In genomic region chr2:155385731-155386533, GRCm38 (mm10) we compare ENCODE assay signal across 9 mouse cellular contexts. TPM values are rescaled to one million over a fixed set of nuclear protein-coding genes. Genes with fewer than 3 reads are reported as not detected.
DNase-seq lines count a peak whose midpoint lies in the region; ATAC-seq and TF ChIP-seq lines count a peak whose summit lies in the region.
"Had no signal": no experiment of that assay in that cellular context is flagged by ENCODE, and none has a peak within 500 bp of the region (broad histone marks: within the 10 kb centered on the region; RNA-seq: fewer than 3 reads in every experiment).

No protein-coding gene starts in this region.

- WGBS in kidney, embryonic 14.5 days: 53% methylated on average over 18 of the region's 18 CpGs
- 64% methylated on average over 18 of the region's 18 CpGs for WGBS in kidney, adult 2 months
- WGBS in embryonic facial prominence, embryonic 12.5 days: 59% methylated on average over 18 of the region's 18 CpGs
- WGBS in limb, embryonic 14.5 days: 36% methylated on average over 15 of the region's 18 CpGs

- H3K4me2 ChIP-seq in kidney, embryonic 14.5 days (replicated peaks; ENCODE audit: low read depth, low read length): no peak overlapping the region
- H3K4me2 ChIP-seq in embryonic facial prominence, embryonic 12.5 days (replicated peaks): 0 out of 2 replicates have a peak overlapping the region, but pooled peaks have one; percentile 1
- H3K4me2 ChIP-seq in limb, embryonic 14.5 days (replicated peaks; ENCODE audit: low read depth, low read length, severe bottlenecking): no peak overlapping the region

- H3K27me3 ChIP-seq in kidney, embryonic 14.5 days (ENCODE audit: control insufficient read depth, insufficient read depth, low read length): no peaks in the 10 kb centered on the region
- no peaks in the 10 kb centered on the region for H3K27me3 ChIP-seq in kidney, adult 2 months (replicated peaks; ENCODE audit: control insufficient read depth, insufficient read depth, low read length)
- H3K27me3 ChIP-seq in embryonic facial prominence, embryonic 12.5 days: no peaks in the 10 kb centered on the region; the same call in 1 of the 2 replicates
- no peaks in the 10 kb centered on the region for H3K27me3 ChIP-seq in limb, embryonic 14.5 days (ENCODE audit: control insufficient read depth, insufficient read depth, low read length)

- peaks cover 26% of the 10 kb centered on the region for H3K36me3 ChIP-seq in kidney, embryonic 14.5 days (ENCODE audit: control insufficient read depth, insufficient read depth, low read length)
- H3K36me3 ChIP-seq in kidney, adult 2 months (ENCODE audit: control insufficient read depth, insufficient read depth, low read length): peaks cover 15% of the 10 kb centered on the region
- H3K36me3 ChIP-seq in ES-E14 (ENCODE audit: control insufficient read depth, insufficient read depth, low read length, poor library complexity, severe bottlenecking): peaks cover 4% of the 10 kb centered on the region; the same call in 1 of the 2 replicates
- peaks cover 23% of the 10 kb centered on the region for H3K36me3 ChIP-seq in embryonic facial prominence, embryonic 12.5 days
- H3K36me3 ChIP-seq in limb, embryonic 14.5 days (ENCODE audit: control insufficient read depth, insufficient read depth, low read length): peaks cover 37% of the 10 kb centered on the region

- TF ChIP-seq POLR2A in kidney, adult 2 months (IDR thresholded peaks at IDR 0.05; ENCODE audit: low read depth, low read length): no peak
- no peak for TF ChIP-seq POLR2A in limb, embryonic 14.5 days (IDR thresholded peaks at IDR 0.05; ENCODE audit: borderline replicate concordance, extremely low read depth, insufficient read depth, insufficient read length)

- in situ Hi-C loops in ES-E14 (cut with MboI; ENCODE audit: low sequenced_read_pairs in 2 of 2, unreplicated experiment in 2 of 2): no loop called here

- no peak overlapping the region for H3K4me3 ChIP-seq in kidney, embryonic 14.5 days (ENCODE audit: low read length)
- no peak overlapping the region for H3K4me3 ChIP-seq in kidney, adult 2 months (ENCODE audit: insufficient read depth, low read depth, low read length)
- H3K4me3 ChIP-seq in ES-E14 (ENCODE audit: insufficient read depth in 1 of 2, low read depth in 1 of 2, low read length in 2 of 2, poor library complexity in 1 of 2, severe bottlenecking in 1 of 2): peak overlapping the region; percentile 25 to 47; a peak in 2 of 4 replicates
- H3K4me3 ChIP-seq in embryonic facial prominence, embryonic 12.5 days: no peak overlapping the region
- H3K4me3 ChIP-seq in limb, embryonic 14.5 days (replicated peaks; ENCODE audit: low read length): no peak overlapping the region

- H3K9me3 ChIP-seq in kidney, embryonic 14.5 days (ENCODE audit: control insufficient read depth, low read length): no peaks in the 10 kb centered on the region
- no peaks in the 10 kb centered on the region for H3K9me3 ChIP-seq in ES-E14 (ENCODE audit: control insufficient read depth, insufficient read depth, low read depth, low read length)
- H3K9me3 ChIP-seq in embryonic facial prominence, embryonic 12.5 days: no peaks in the 10 kb centered on the region
- H3K9me3 ChIP-seq in limb, embryonic 14.5 days (ENCODE audit: control insufficient read depth, low read length): no peaks in the 10 kb centered on the region
- H3K9me3 ChIP-seq: G1E had no signal

- no peak for TF ChIP-seq CTCF in kidney, adult 2 months (conservative IDR thresholded peaks at IDR 0.05; ENCODE audit: insufficient read depth, insufficient read length, low read depth, low read length)

- no peak overlapping the region for H3K27ac ChIP-seq in kidney, embryonic 14.5 days (ENCODE audit: low read depth, low read length)
- H3K27ac ChIP-seq in kidney, adult 2 months (ENCODE audit: insufficient read depth, low read depth, low read length): no peak overlapping the region
- no peak overlapping the region for H3K27ac ChIP-seq in ES-E14 (ENCODE audit: insufficient read depth, low read depth, low read length, poor library complexity, severe bottlenecking)
- H3K27ac ChIP-seq in embryonic facial prominence, embryonic 12.5 days: no peak overlapping the region
- no peak overlapping the region for H3K27ac ChIP-seq in limb, embryonic 14.5 days (replicated peaks; ENCODE audit: low read depth, low read length)

- 0 out of 2 replicates have a peak overlapping the region, but pooled peaks have one; percentile 38 for H3K9ac ChIP-seq in kidney, embryonic 14.5 days (ENCODE audit: low read depth, low read length)
- H3K9ac ChIP-seq in ES-E14 (ENCODE audit: insufficient read depth, low read depth, low read length, poor library complexity, severe bottlenecking): 0 out of 2 replicates have a peak overlapping the region, but pooled peaks have one; percentile 61
- H3K9ac ChIP-seq in embryonic facial prominence, embryonic 12.5 days: no peak overlapping the region
- H3K9ac ChIP-seq in limb, embryonic 14.5 days (ENCODE audit: low read depth, low read length, severe bottlenecking): 0 out of 2 replicates have a peak overlapping the region, but pooled peaks have one; percentile 2

- no peak for DNase-seq in kidney, adult 2 months
- DNase-seq in ES-E14 (ENCODE audit: low read depth, low spot score) (no peak), adipocyte (ENCODE audit: low spot score) (no peak)
- no peak for DNase-seq in limb, embryonic 14.5 days (ENCODE audit: low spot score)
- no peak for DNase-seq in adrenal gland, postnatal 14 days
- no peak for DNase-seq in gastrocnemius, adult 8-10 months (ENCODE audit: low spot score in 2 of 2)

- peaks cover 7% of the 10 kb centered on the region; the same call in 1 of the 2 replicates for H3K4me1 ChIP-seq in kidney, embryonic 14.5 days (ENCODE audit: control insufficient read depth, insufficient read depth, low read length)
- H3K4me1 ChIP-seq in kidney, adult 2 months (ENCODE audit: control insufficient read depth, insufficient read depth, low read length): peaks cover 14% of the 10 kb centered on the region; the same call in 1 of the 2 replicates
- H3K4me1 ChIP-seq in ES-E14 (ENCODE audit: control insufficient read depth in 2 of 2, insufficient read depth in 2 of 2, low read length in 2 of 2, poor library complexity in 1 of 2): peaks cover 0 to 6% of the 10 kb centered on the region in 2 experiments; a peak in 2 of 4 replicates
- H3K4me1 ChIP-seq in embryonic facial prominence, embryonic 12.5 days: peaks cover 34% of the 10 kb centered on the region
- H3K4me1 ChIP-seq in limb, embryonic 14.5 days (ENCODE audit: control insufficient read depth, insufficient read depth, low read length): peaks cover 14% of the 10 kb centered on the region

- no peak for ATAC-seq in kidney, embryonic 14.5 days (ENCODE audit: low FRiP score, low TSS enrichment)
- ATAC-seq in embryonic facial prominence, embryonic 12.5 days (ENCODE audit: insufficient number of reproducible peaks, insufficient read depth, low FRiP score, low TSS enrichment): no peak
- ATAC-seq in limb, embryonic 14.5 days (ENCODE audit: low FRiP score, low read depth): no peak

TF ChIP-seq in ES-E14, 5 proteins besides CTCF, POLR2A, EP300 and RAD21:
- TF ChIP-seq ZC3H11A (IDR thresholded peaks at IDR 0.05; ENCODE audit: borderline replicate concordance, low read depth, low read length): no peak
- TF ChIP-seq CHD2 (IDR thresholded peaks at IDR 0.05; ENCODE audit: low read depth, low read length): no peak
- TF ChIP-seq MAFK (IDR thresholded peaks at IDR 0.05; ENCODE audit: insufficient read depth, low read depth, low read length): no peak
- TF ChIP-seq HCFC1 (IDR thresholded peaks at IDR 0.05; ENCODE audit: borderline replicate concordance, insufficient read depth, low read length): no peak
- no peak for TF ChIP-seq ZNF384 (IDR thresholded peaks at IDR 0.05; ENCODE audit: low read depth, low read length)
TF ChIP-seq in ES-E14: peak in this region for 0.

RNA-seq across cellular contexts. Expression of gene Trp53inp2, which starts 5.1 kb away (rescaled TPM):
- 12.7 and 17.5 TPM in 2 replicates for polyA plus RNA-seq in kidney, embryonic 14.5 days (2014; fragmentation: Nextera tagmentation; extraction: Ambion mirVana)
- polyA plus RNA-seq in kidney, adult 2 months (2012; rRNA removed): 141 and 143 TPM in 2 replicates
- 5.2 and 8.7 TPM in 2 replicates for total RNA-seq in ES-E14 (2012; rRNA removed)
- 31.4 and 31.9 TPM in 2 replicates for polyA plus RNA-seq in embryonic facial prominence, embryonic 12.5 days (2016; fragmentation: Nextera tagmentation; extraction: Ambion mirVana)
- 26.8 and 35.7 TPM in 2 replicates for polyA plus RNA-seq in limb, embryonic 14.5 days (2012; rRNA removed)
- polyA plus RNA-seq in limb, embryonic 14.5 days (2014; fragmentation: Nextera tagmentation; extraction: Ambion mirVana): 15.5 and 17.6 TPM in 2 replicates
- 278 and 345 TPM in 2 replicates for total RNA-seq in adrenal gland, postnatal 14 days (2021)
- total RNA-seq in gastrocnemius, adult 8-10 months (2022): 100 to 1,000 TPM; 238 to 367 (median 290) TPM

RNA-seq across cellular contexts. Expression of gene Pigu, which starts 28.7 kb away (rescaled TPM):
- 66.8 and 73.3 TPM in 2 replicates for polyA plus RNA-seq in kidney, embryonic 14.5 days (2014; fragmentation: Nextera tagmentation; extraction: Ambion mirVana)
- 40.0 and 40.1 TPM in 2 replicates for polyA plus RNA-seq in kidney, adult 2 months (2012; rRNA removed)
- total RNA-seq in ES-E14 (2012; rRNA removed): 26.3 and 39.9 TPM in 2 replicates
- 45.1 and 46.1 TPM in 2 replicates for polyA plus RNA-seq in embryonic facial prominence, embryonic 12.5 days (2016; fragmentation: Nextera tagmentation; extraction: Ambion mirVana)
- 50.7 and 66.4 TPM in 2 replicates for polyA plus RNA-seq in limb, embryonic 14.5 days (2012; rRNA removed)
- polyA plus RNA-seq in limb, embryonic 14.5 days (2014; fragmentation: Nextera tagmentation; extraction: Ambion mirVana): 43.8 and 49.4 TPM in 2 replicates
- 28.2 and 36.1 TPM in 2 replicates for total RNA-seq in adrenal gland, postnatal 14 days (2021)
- total RNA-seq in gastrocnemius, adult 8-10 months (2022): 10 to 100 TPM; 19.4 to 26.7 (median 21.5) TPM

Comparison
In these comparisons a context has a peak if more than half of its experiments do, and no peak if none do; other contexts are left out.
1. H3K4me3 ChIP-seq: peak in ES-E14 (2 of 2); none in kidney, embryonic 14.5 days (single experiment), kidney, adult 2 months (single experiment), embryonic facial prominence, embryonic 12.5 days (single experiment) and limb, embryonic 14.5 days (single experiment).